Mouse (Mus musculus) adrenal gland, postnatal 14 days (tissue): ENCODE data around the gene Eif2ak2. TPM values are rescaled to one million over a fixed set of nuclear protein-coding genes. Genes with fewer than 3 reads are reported as not detected.

Experiments
- DNase-seq: peaks from one replicate; pipeline ENCODE4 v3.0.0; 2021; ENCODE audit warnings: mixed read lengths
- total RNA-seq: library from RNA; stranded (reverse); gene quantifications from 2 replicates; pipeline ENCODE4 v1.2.3, GENCODE M21; 2021

Eif2ak2 gene
- total RNA-seq, 1 experiment from 2014 or later, result 20.6 TPM

DNA sequence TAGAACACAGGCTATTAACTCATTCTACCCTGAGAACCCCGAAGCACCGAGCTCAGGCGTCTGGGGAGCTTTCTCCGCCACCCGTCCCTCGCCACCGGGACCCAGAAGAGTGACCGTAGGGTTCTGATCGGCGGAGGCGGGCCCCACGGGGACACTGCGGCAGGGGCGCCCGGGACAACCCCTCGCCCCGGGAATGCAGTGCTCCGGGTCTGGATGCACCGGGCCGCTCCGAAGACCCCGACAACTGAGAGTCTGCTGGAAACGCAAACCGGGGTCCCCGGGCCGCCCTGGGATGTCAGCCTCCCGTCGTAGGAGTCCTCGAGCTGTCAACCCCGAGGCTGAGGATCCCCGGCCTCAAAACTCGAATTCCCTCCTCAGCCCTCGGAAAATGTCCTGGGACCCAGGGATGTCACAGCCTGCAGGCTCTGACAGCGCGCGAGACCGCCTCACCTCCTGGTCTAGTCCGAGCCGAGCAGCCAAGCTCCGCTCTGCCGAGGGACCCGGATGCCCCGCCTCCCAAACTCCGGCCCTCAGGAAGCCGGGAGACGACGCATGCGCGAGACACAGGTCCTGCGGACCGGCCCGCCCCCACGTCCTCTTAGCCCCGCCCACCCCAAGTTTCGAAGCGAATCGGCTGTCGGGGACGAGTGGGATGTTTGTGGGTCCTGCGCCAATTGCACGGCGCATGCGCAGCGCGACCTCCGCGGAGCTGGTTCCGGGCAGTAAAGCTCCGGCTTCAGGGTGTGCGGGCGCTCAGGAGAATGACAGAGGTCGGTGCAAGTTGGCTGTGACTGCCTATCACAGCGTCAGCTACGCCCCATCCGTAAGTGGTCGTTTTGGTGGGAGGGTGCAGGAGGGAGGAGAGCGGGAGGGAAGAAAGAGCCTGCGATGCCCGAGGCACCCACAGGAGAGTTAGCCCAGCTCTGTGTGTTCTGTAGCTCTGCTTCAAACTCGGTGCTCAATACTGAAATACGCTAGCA, 47.2 kb downstream of the Eif2ak2 start, which contains the start of the genes Heatr5b and Gpatch11:
Gene Heatr5b (minus strand): TSS at position 509 of the 980 bp plus-strand sequence.
Gene Gpatch11 (plus strand): TSS at position 712 of the 980 bp plus-strand sequence.
- peak; percentile 100 for DNase-seq

DNA sequence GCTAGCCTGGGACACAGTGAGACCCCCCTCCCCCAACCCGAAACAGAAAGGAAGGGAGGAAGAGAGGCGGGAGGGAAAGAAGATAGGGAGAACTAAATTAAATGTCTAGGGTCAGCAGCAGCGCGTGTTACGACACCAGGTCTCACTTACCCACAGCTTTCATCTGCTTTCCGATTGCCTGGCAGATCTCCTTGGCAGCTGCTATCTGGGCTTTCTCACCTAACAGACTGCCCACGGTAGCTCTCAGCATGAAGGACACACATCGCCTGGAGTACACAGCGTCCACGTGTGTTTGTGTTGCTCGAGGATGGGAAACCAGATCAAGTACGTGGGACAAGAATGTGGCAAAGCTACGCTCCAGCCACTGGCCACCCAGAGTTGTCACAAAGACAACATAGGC, 58.0 kb downstream of the Eif2ak2 start:
- DNase-seq, result no peak

DNA sequence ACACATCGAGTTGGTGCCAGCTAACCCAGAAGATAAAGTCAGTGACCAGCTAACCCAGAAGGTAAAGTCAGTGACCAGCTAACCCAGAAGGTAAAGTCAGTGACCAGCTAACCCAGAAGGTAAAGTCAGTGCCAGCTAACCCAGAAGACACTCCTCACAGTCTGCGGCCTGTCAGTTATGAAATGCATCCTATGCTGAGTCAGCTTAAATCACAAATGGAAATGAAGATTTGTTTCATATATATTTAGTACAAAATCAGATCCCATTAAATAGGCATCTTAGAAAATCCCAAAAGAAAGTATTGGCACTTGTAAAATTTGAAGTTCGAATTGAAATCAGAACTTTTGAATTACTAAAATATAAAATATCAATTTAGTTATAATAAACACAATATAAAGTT, 72.8 kb downstream of the Eif2ak2 start:
- no peak for DNase-seq

DNA sequence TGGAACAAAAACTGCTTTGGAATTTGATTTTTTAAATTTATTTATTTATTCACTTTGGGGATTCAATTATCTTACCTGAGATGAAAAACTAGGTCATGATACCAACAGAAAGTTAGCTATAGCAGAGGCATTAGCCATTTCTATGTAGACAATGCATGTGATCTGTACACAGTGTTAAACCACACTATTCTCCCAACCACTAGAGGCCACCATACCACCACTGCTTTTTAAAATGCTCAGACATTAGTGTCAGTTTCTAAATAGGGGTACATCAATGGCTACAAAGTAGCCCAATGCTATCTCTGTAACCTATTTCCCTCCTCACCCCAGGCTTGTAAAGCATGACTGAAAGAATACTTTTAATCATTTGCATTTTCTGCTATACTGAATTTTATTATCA, 73.4 kb downstream of the Eif2ak2 start:
- DNase-seq, result no peak

Other genes starting within 250 kb of the Eif2ak2 start
- 23.4 and 24.4 TPM in 2 replicates for gene Strn, start 145.4 kb downstream of the Eif2ak2 start, total RNA-seq
- gene Heatr5b, start 47.2 kb downstream of the Eif2ak2 start, total RNA-seq, result 29.8 and 31.5 TPM in 2 replicates
- gene Gpatch11, start 47.0 kb downstream of the Eif2ak2 start, total RNA-seq, result 30.1 and 33.2 TPM in 2 replicates
- not detected in 2 replicates for gene Sult6b1, start 24.4 kb upstream of the Eif2ak2 start, total RNA-seq
- gene Cebpzos, start 33.9 kb upstream of the Eif2ak2 start, total RNA-seq, result 30.7 and 37.6 TPM in 2 replicates
- gene Cebpz, start 54.5 kb upstream of the Eif2ak2 start, total RNA-seq, result 45.6 and 52.3 TPM in 2 replicates
- 41.8 and 45.7 TPM in 2 replicates for gene Ndufaf7, start 54.6 kb upstream of the Eif2ak2 start, total RNA-seq
- gene Prkd3, start 138.2 kb upstream of the Eif2ak2 start, total RNA-seq, result 35.5 and 39.6 TPM in 2 replicates
- 9.2 and 13.0 TPM in 2 replicates for gene Qpct, start 169.3 kb upstream of the Eif2ak2 start, total RNA-seq